Mouse (Mus musculus) brain, embryonic 14.5 days (tissue): Measurements from ENCODE around the gene Rflnb.

Experiments used
- CTCF ChIP-seq: fragments of 200-500 bp; IDR thresholded peaks from 2 replicates; pipeline ENCODE4 v1.5.1; 2012; ENCODE audit warnings: inconsistent platforms, mild to moderate bottlenecking, moderate library complexity, borderline replicate concordance; ENCODE audit not compliant: insufficient read depth, insufficient read length; ENCODE audit errors: extremely low read depth
- POLR2A ChIP-seq: fragments of 200-500 bp; IDR thresholded peaks from 2 replicates; pipeline ENCODE4 v1.6.1; 2012; ENCODE audit warnings: mild to moderate bottlenecking, inconsistent platforms, borderline replicate concordance; ENCODE audit not compliant: poor library complexity, insufficient read depth, insufficient read length, severe bottlenecking; ENCODE audit errors: extremely low read depth

- TF ChIP-seq POLR2A = no peak
- TF ChIP-seq CTCF = no peak
Observed at GRCm38 (mm10) chr11:76066563-76067156, 39.1 kb upstream of the Rflnb start.
